Mouse (Mus musculus) ovary, postnatal 36 days (tissue): ENCODE measurements around the gene Cacna2d1.

Experiments used
- DNase-seq: peaks from one replicate; pipeline ENCODE4 v3.0.0; 2022; ENCODE audit warnings: low spot score, mixed read lengths

Cacna2d1 gene

DNA sequence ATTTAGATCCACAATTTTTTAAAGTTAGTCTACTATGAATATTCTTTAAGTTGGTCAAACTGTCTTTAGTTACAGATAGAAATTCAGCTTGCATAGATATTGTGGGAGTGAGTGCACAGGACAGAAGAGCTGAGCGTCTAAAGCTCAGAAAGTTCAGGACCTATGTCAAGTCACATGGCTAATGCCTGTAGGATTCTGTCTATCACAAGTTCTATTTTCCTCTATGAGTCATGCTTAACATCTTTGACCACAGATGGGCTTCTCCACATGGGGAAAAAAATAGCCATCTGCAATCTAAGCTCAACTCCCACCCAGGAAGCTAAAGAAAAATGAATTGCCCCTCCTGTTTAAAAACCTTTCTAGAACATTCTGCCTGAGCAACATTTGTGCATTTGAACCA, 483.5 kb downstream of the Cacna2d1 start:
- DNase-seq, result no peak

DNA sequence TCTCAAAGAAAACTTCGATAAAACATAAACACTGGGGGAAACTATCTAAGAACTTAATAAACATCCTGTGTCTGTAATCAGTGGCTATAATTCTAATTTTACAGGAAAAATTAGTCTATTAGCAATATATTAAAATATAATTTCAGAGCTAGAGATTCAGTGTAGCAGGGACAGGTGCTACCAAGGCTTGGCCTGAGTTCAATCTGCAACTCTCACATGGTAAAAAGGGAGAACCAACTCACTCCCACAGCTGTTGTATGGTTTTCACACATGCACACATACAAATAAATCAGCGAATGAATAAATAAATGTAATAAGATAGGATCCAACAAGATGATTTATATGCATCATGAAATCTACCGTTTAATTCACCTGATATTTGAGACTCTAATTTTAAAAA, 484.0 kb downstream of the Cacna2d1 start:
- DNase-seq, result no peak
